In genomic region chr2:119595308-119595707, GRCm38 (mm10) we compare ENCODE assay signal across 8 mouse cellular contexts. TPM values are rescaled to one million over a fixed set of nuclear protein-coding genes. Genes with fewer than 3 reads are reported as not detected.
A peak's percentile ranks its signal among the peaks of the same experiment; 100 is the strongest.
DNase-seq lines count a peak whose midpoint lies in the region; ATAC-seq and TF ChIP-seq lines count a peak whose summit lies in the region.

No protein-coding gene starts in this region.

- peaks cover 50% of the 10 kb centered on the region for H3K36me3 ChIP-seq in heart, embryonic 10.5 days
- H3K36me3 ChIP-seq in C2C12 (ENCODE audit: control insufficient read depth, insufficient read depth), result peaks cover 45% of the 10 kb centered on the region
- peaks cover 36% of the 10 kb centered on the region for H3K36me3 ChIP-seq in forebrain, embryonic 14.5 days (ENCODE audit: control insufficient read depth, insufficient read depth, low read length)
- H3K36me3 ChIP-seq in liver, embryonic 14.5 days (replicated peaks; ENCODE audit: control insufficient read depth, insufficient read depth, low read depth), result peaks cover 39% of the 10 kb centered on the region

- H3K4me3 ChIP-seq in heart, embryonic 10.5 days, result peak overlapping the region; percentile 97
- H3K4me3 ChIP-seq in C2C12 (ENCODE audit: insufficient read depth, poor library complexity, severe bottlenecking), result peak overlapping the region; percentile 84
- H3K4me3 ChIP-seq in forebrain, embryonic 14.5 days (ENCODE audit: low read depth, low read length), result peak overlapping the region; percentile 97
- peak overlapping the region; percentile 92 for H3K4me3 ChIP-seq in liver, embryonic 14.5 days (ENCODE audit: insufficient read depth in 1 of 2, low read depth in 2 of 2, low read length in 2 of 2)

- TF ChIP-seq EP300 in liver, embryonic 14.5 days (IDR thresholded peaks at IDR 0.05; ENCODE audit: low read depth), result no peak

- WGBS in heart, embryonic 10.5 days, result 43% methylated on average over 4 of the region's 4 CpGs
- 55% methylated on average over 4 of the region's 4 CpGs for whole genome bisulfite sequencing in forebrain, embryonic 14.5 days
- 28% methylated on average over 4 of the region's 4 CpGs for WGBS in liver, embryonic 14.5 days (ENCODE audit: insufficient replicate concordance)

- H3K79me2 ChIP-seq in C2C12 (ENCODE audit: control insufficient read depth, insufficient read depth), result peaks cover 60% of the 10 kb centered on the region

- H3K27me3 ChIP-seq in heart, embryonic 10.5 days (ENCODE audit: insufficient read depth, poor library complexity, severe bottlenecking), result no peaks in the 10 kb centered on the region
- no peaks in the 10 kb centered on the region for H3K27me3 ChIP-seq in C2C12 (ENCODE audit: control insufficient read depth, insufficient read depth, insufficient read length)
- H3K27me3 ChIP-seq in forebrain, embryonic 14.5 days (replicated peaks; ENCODE audit: control insufficient read depth, insufficient read depth, low read length), result no peaks in the 10 kb centered on the region
- H3K27me3 ChIP-seq in liver, embryonic 14.5 days (ENCODE audit: control insufficient read depth, insufficient read depth, low read length), result peaks cover 2% of the 10 kb centered on the region; the same call in 1 of the 2 replicates

- peak overlapping the region; percentile 95 for H3K9ac ChIP-seq in forebrain, embryonic 14.5 days (ENCODE audit: low read length)
- peak overlapping the region; percentile 91 for H3K9ac ChIP-seq in liver, embryonic 14.5 days (replicated peaks)

- intact Hi-C loops in heart, postnatal 36 days (cut with DNase I), result no loop called here

- ATAC-seq in forebrain, embryonic 14.5 days, result no peak
- ATAC-seq in liver, embryonic 14.5 days (ENCODE audit: insufficient read depth), result no peak
- no peak for ATAC-seq in inflammation-experienced regulatory T-cells, adult 6 months

- H3K79me3 ChIP-seq in C2C12 (ENCODE audit: low read depth), result peaks cover 27% of the 10 kb centered on the region

- DNase-seq in heart, embryonic 10.5 days (ENCODE audit: low spot score), result no peak
- no peak for DNase-seq in heart, postnatal 36 days
- no peak for DNase-seq in forebrain, embryonic 14.5 days (ENCODE audit: low spot score)
- DNase-seq in liver, embryonic 14.5 days (ENCODE audit: low read depth in 3 of 3, low spot score in 3 of 3), result no peak
- no peak for DNase-seq in testis, postnatal 10 days (ENCODE audit: low spot score)
- no peak for DNase-seq in left cerebral cortex, adult 9 months (ENCODE audit: low spot score in 2 of 2)

- no peak for TF ChIP-seq CTCF in C2C12 (IDR thresholded peaks at IDR 0.05; ENCODE audit: control insufficient read depth, insufficient read depth, insufficient read length)
- no peak for TF ChIP-seq CTCF in liver, embryonic 14.5 days (IDR thresholded peaks at IDR 0.05; ENCODE audit: low read depth)

- peak overlapping the region; percentile 99 for H3K27ac ChIP-seq in heart, embryonic 10.5 days
- no peak overlapping the region for H3K27ac ChIP-seq in forebrain, embryonic 14.5 days (ENCODE audit: low read depth, low read length)
- H3K27ac ChIP-seq in liver, embryonic 14.5 days, result peak overlapping the region; percentile 91

- H3K9me3 ChIP-seq in heart, embryonic 10.5 days, result no peaks in the 10 kb centered on the region
- no peaks in the 10 kb centered on the region for H3K9me3 ChIP-seq in forebrain, embryonic 14.5 days (replicated peaks; ENCODE audit: control insufficient read depth, low read length)
- H3K9me3 ChIP-seq in liver, embryonic 14.5 days (ENCODE audit: control insufficient read depth, low read length), result no peaks in the 10 kb centered on the region

- H3K4me2 ChIP-seq in forebrain, embryonic 14.5 days (ENCODE audit: low read length), result peak overlapping the region; percentile 48
- peak overlapping the region; percentile 77 for H3K4me2 ChIP-seq in liver, embryonic 14.5 days (ENCODE audit: low read depth)

- H3K4me1 ChIP-seq in heart, embryonic 10.5 days, result peaks cover 18% of the 10 kb centered on the region
- peaks cover 12% of the 10 kb centered on the region for H3K4me1 ChIP-seq in forebrain, embryonic 14.5 days (ENCODE audit: control insufficient read depth, insufficient read depth, low read length)
- peaks cover 16 to 18% of the 10 kb centered on the region in 2 experiments for H3K4me1 ChIP-seq in liver, embryonic 14.5 days (replicated peaks; ENCODE audit: control insufficient read depth in 2 of 2, insufficient read depth in 2 of 2, low read length in 1 of 2)

- H3ac ChIP-seq in C2C12 (ENCODE audit: control insufficient read depth, insufficient read length, low read depth), result no peak overlapping the region

TF ChIP-seq in C2C12, 6 proteins besides CTCF, POLR2A, EP300 and RAD21:
- TF ChIP-seq MYOG (IDR thresholded peaks at IDR 0.05; ENCODE audit: control insufficient read depth, extremely low read depth, insufficient read length), result no peak
- TF ChIP-seq CEBPB (IDR thresholded peaks at IDR 0.05; ENCODE audit: low read depth), result no peak
- TF ChIP-seq MAX (IDR thresholded peaks at IDR 0.05), result no peak
- no peak for TF ChIP-seq MYOD1 (IDR thresholded peaks at IDR 0.05; ENCODE audit: control insufficient read depth, insufficient read length, low read depth)
- TF ChIP-seq FOSL1 (IDR thresholded peaks at IDR 0.05; ENCODE audit: insufficient read depth, low read length, poor library complexity, severe bottlenecking), result no peak
- TF ChIP-seq USF1 (IDR thresholded peaks at IDR 0.05; ENCODE audit: low read depth), result no peak

RNA-seq across cellular contexts. Expression of gene Nusap1, which starts 22.8 kb away (rescaled TPM):
- polyA plus RNA-seq in heart, embryonic 10.5 days (2016; fragmentation: Nextera tagmentation; extraction: Ambion mirVana), result 52.0 and 56.7 TPM in 2 replicates
- total RNA-seq in heart, postnatal 36 days (2021), result 1 to 10 TPM; 1.7 TPM
- polyA plus RNA-seq in C2C12 (2012; fragmentation: generic; extraction: Trizol), result 6.5 TPM
- polyA plus RNA-seq in forebrain, embryonic 14.5 days (2014; fragmentation: Nextera tagmentation; extraction: Ambion mirVana), result 38.0 and 41.9 TPM in 2 replicates
- 24.3 and 45.1 TPM in 2 replicates for polyA plus RNA-seq in liver, embryonic 14.5 days (2012; rRNA removed)
- 88.3 and 88.4 TPM in 2 replicates for polyA plus RNA-seq in liver, embryonic 14.5 days (2014; fragmentation: Nextera tagmentation; extraction: Ambion mirVana)
- 100 to 1,000 TPM in 1 of 3 experiments, 10 to 100 TPM in 1, 1 to 10 TPM in 1; 8.5 to 112 (median 10.8) TPM for polyA plus RNA-seq in inflammation-experienced regulatory T-cells, adult 6 months (2017; shearing (Covaris generic))

RNA-seq across cellular contexts. Expression of gene Oip5, which starts 23.0 kb away (rescaled TPM):
- 30.1 and 30.8 TPM in 2 replicates for polyA plus RNA-seq in heart, embryonic 10.5 days (2016; fragmentation: Nextera tagmentation; extraction: Ambion mirVana)
- total RNA-seq in heart, postnatal 36 days (2021), result under 1 TPM; 0.24 to 0.56 TPM
- polyA plus RNA-seq in C2C12 (2012; fragmentation: generic; extraction: Trizol), result 9.0 TPM
- 13.2 and 14.8 TPM in 2 replicates for polyA plus RNA-seq in forebrain, embryonic 14.5 days (2014; fragmentation: Nextera tagmentation; extraction: Ambion mirVana)
- 22.6 and 23.9 TPM in 2 replicates for polyA plus RNA-seq in liver, embryonic 14.5 days (2012; rRNA removed)
- polyA plus RNA-seq in liver, embryonic 14.5 days (2014; fragmentation: Nextera tagmentation; extraction: Ambion mirVana), result 30.1 and 37.8 TPM in 2 replicates
- 10 to 100 TPM in 1 of 3 experiments, 1 to 10 TPM in 2; 2.3 to 14.8 (median 5.0) TPM for polyA plus RNA-seq in inflammation-experienced regulatory T-cells, adult 6 months (2017; shearing (Covaris generic))

RNA-seq across cellular contexts. Expression of gene Chp1, which starts 47.8 kb away (rescaled TPM):
- 42.4 and 47.4 TPM in 2 replicates for polyA plus RNA-seq in heart, embryonic 10.5 days (2016; fragmentation: Nextera tagmentation; extraction: Ambion mirVana)
- 10 to 100 TPM; 92.1 to 94.7 TPM for total RNA-seq in heart, postnatal 36 days (2021)
- 51.9 TPM for polyA plus RNA-seq in C2C12 (2012; fragmentation: generic; extraction: Trizol)
- polyA plus RNA-seq in forebrain, embryonic 14.5 days (2014; fragmentation: Nextera tagmentation; extraction: Ambion mirVana), result 72.3 and 75.5 TPM in 2 replicates
- polyA plus RNA-seq in liver, embryonic 14.5 days (2012; rRNA removed), result 28.1 and 31.3 TPM in 2 replicates
- polyA plus RNA-seq in liver, embryonic 14.5 days (2014; fragmentation: Nextera tagmentation; extraction: Ambion mirVana), result 47.5 and 49.3 TPM in 2 replicates
- 10 to 100 TPM; 68.4 to 88.9 (median 72.2) TPM for polyA plus RNA-seq in inflammation-experienced regulatory T-cells, adult 6 months (2017; shearing (Covaris generic))

RNA-seq across cellular contexts. Expression of gene Exd1, which starts 47.9 kb away (rescaled TPM):
- polyA plus RNA-seq in heart, embryonic 10.5 days (2016; fragmentation: Nextera tagmentation; extraction: Ambion mirVana), result 0.31 and 0.34 TPM in 2 replicates
- under 1 TPM; 0.06 to 0.11 TPM for total RNA-seq in heart, postnatal 36 days (2021)
- polyA plus RNA-seq in C2C12 (2012; fragmentation: generic; extraction: Trizol), result 0.05 TPM
- polyA plus RNA-seq in forebrain, embryonic 14.5 days (2014; fragmentation: Nextera tagmentation; extraction: Ambion mirVana), result 0.29 and 0.36 TPM in 2 replicates
- polyA plus RNA-seq in liver, embryonic 14.5 days (2012; rRNA removed), result 0.11 and 0.12 TPM in 2 replicates
- 0.14 and 0.15 TPM in 2 replicates for polyA plus RNA-seq in liver, embryonic 14.5 days (2014; fragmentation: Nextera tagmentation; extraction: Ambion mirVana)
- polyA plus RNA-seq in inflammation-experienced regulatory T-cells, adult 6 months (2017; shearing (Covaris generic)), result under 1 TPM in 1 of 3 experiments, not detected in 2; 0.09 TPM
